Mouse (Mus musculus) frontal cortex, postnatal 14 days (tissue): ENCODE measurements around the gene Nalcn.
"Not testable (repeated sequence)": the region's sequence is repeated elsewhere in the genome, so short reads cannot be mapped to it uniquely, and the experiment has no call there.

Experiments
- DNase-seq, 2 experiments: peaks; one replicate each; pipeline ENCODE4 v3.0.0; 2022; ENCODE audit warnings: low spot score in 2 of 2

Gene Nalcn

GRCm38 (mm10) chr14:123626501-123627179 is at the start of gene Nalcn:
Nalcn (minus strand) TSS chr14:123627144.
- peak; percentile 44 to 48 for DNase-seq

GRCm38 (mm10) chr14:123671076-123671475 is 44.1 kb upstream of the Nalcn start:
- not testable (repeated sequence) for DNase-seq

GRCm38 (mm10) chr14:123664451-123664850 is 37.5 kb upstream of the Nalcn start:
- no peak for DNase-seq

- DNase-seq = no peak
Measured at GRCm38 (mm10) chr14:123663206-123663605, 36.3 kb upstream of the Nalcn start.

- DNase-seq = no peak
Measured at GRCm38 (mm10) chr14:123662386-123662785, 35.4 kb upstream of the Nalcn start.

- peak; percentile 24 for DNase-seq
Measured at GRCm38 (mm10) chr14:123661091-123661491, 34.1 kb upstream of the Nalcn start.

- peak; percentile 10 to 23 for DNase-seq
Measured at GRCm38 (mm10) chr14:123659921-123660385, 33.0 kb upstream of the Nalcn start, which contains the start of gene Itgbl1. Itgbl1 (plus strand) TSS chr14:123659971.

GRCm38 (mm10) chr14:123627180-123627562 is 227 bp upstream of the Nalcn start:
- DNase-seq = peak in 1 of 2 experiments; percentile 8

GRCm38 (mm10) chr14:123622969-123623368 is 4.0 kb downstream of the Nalcn start:
- no peak for DNase-seq

GRCm38 (mm10) chr14:123595265-123595664 is 31.7 kb downstream of the Nalcn start:
- DNase-seq = no peak

GRCm38 (mm10) chr14:123587412-123587811 is 39.5 kb downstream of the Nalcn start:
- DNase-seq = no peak

GRCm38 (mm10) chr14:123582433-123582832 is 44.5 kb downstream of the Nalcn start:
- no peak for DNase-seq

GRCm38 (mm10) chr14:123575356-123575755 is 51.6 kb downstream of the Nalcn start:
- DNase-seq = no peak

GRCm38 (mm10) chr14:123574936-123575335 is 52.0 kb downstream of the Nalcn start:
- no peak for DNase-seq

GRCm38 (mm10) chr14:123566599-123566998 is 60.3 kb downstream of the Nalcn start:
- DNase-seq = no peak

GRCm38 (mm10) chr14:123555533-123555932 is 71.4 kb downstream of the Nalcn start:
- DNase-seq = no peak

- no peak for DNase-seq
Measured at GRCm38 (mm10) chr14:123554936-123555335, 72.0 kb downstream of the Nalcn start.

- no peak for DNase-seq
Measured at GRCm38 (mm10) chr14:123542362-123542761, 84.6 kb downstream of the Nalcn start.

- no peak for DNase-seq
Measured at GRCm38 (mm10) chr14:123535636-123536035, 91.3 kb downstream of the Nalcn start.

- no peak for DNase-seq
Measured at GRCm38 (mm10) chr14:123533000-123533399, 93.9 kb downstream of the Nalcn start.

GRCm38 (mm10) chr14:123531271-123531670 is 95.7 kb downstream of the Nalcn start:
- DNase-seq = no peak

GRCm38 (mm10) chr14:123529143-123529542 is 97.8 kb downstream of the Nalcn start:
- no peak for DNase-seq

- DNase-seq = peak; percentile 32 to 50
Measured at GRCm38 (mm10) chr14:123513376-123514141, 113.4 kb downstream of the Nalcn start.
